Mouse (Mus musculus) fibroblast of lung, adult 2 months (primary cell): ENCODE data around the gene Dbi.

Experiments
- DNase-seq: peaks from one replicate; pipeline ENCODE4 v3.0.0-alpha.2; 2011; ENCODE audit warnings: low read depth

Gene Dbi

GRCm38 (mm10) chr1:120120969-120121811, at the start of gene Dbi, which contains the start of gene 3110009E18Rik:
Gene Dbi (minus strand): TSS chr1:120121078.
Gene 3110009E18Rik (plus strand): TSS chr1:120121187.
- DNase-seq, result peak; percentile 96

GRCm38 (mm10) chr1:120170307-120170706, 49.4 kb upstream of the Dbi start:
- no peak for DNase-seq

- no peak for DNase-seq
Measured at GRCm38 (mm10) chr1:120168674-120169073, 47.8 kb upstream of the Dbi start.

DNA sequence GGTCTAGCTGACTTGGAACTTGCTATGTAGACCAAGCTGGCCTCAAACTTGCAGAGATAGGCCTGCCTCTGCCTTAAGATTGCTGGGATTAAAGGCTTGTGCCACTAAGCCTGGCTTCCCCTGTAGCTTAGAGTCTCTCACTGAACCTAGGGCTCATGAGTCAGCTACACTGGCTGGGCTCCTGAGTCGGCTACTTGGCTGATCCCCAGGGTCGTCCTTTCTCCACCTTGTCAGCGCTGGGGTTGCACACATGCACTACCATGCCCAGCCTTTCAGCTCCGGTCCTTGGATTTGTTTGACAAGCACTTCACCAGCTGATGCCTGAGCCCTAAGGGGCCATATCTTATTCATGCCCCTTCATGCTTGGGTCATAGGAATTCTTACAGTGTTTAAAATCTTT, 47.1 kb upstream of the Dbi start:
- DNase-seq, result no peak

DNA sequence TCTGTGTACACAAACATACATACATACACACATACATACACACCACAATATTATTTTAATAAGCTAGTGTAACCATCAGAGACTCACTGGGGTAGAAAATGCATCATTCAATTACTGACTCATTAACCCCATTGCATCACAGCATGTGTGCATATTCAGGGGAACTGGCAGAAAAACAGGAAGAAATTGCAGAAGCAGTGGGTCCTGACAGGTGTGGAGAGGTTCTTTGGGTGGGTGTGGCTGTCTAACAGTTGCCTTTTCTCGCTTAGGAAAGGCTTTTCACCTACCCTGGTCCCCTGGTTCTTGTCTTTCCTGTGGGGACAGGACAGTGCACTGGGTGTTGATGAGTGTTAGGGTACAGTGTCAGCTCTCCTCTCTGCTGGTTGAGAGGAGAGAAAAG, 41.7 kb upstream of the Dbi start:
- no peak for DNase-seq

DNA sequence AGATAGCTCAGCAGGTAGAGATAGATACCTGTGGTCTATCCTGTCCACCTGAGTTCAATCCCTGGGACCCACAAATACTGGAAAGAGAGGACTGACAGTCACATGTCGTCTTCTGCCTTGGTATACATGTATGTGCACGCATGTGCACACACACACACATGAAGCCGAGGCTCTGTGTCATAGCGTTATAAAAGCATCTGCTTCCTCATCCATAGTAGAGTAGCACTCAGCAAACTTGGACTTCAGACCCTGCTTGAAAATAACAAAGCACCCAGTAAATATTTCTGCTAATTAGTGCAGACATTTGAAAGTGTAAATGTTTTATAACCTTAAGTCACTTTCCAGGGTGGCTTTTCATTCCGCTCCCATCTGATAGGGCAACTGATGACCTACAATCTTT, 40.6 kb upstream of the Dbi start:
- no peak for DNase-seq

DNA sequence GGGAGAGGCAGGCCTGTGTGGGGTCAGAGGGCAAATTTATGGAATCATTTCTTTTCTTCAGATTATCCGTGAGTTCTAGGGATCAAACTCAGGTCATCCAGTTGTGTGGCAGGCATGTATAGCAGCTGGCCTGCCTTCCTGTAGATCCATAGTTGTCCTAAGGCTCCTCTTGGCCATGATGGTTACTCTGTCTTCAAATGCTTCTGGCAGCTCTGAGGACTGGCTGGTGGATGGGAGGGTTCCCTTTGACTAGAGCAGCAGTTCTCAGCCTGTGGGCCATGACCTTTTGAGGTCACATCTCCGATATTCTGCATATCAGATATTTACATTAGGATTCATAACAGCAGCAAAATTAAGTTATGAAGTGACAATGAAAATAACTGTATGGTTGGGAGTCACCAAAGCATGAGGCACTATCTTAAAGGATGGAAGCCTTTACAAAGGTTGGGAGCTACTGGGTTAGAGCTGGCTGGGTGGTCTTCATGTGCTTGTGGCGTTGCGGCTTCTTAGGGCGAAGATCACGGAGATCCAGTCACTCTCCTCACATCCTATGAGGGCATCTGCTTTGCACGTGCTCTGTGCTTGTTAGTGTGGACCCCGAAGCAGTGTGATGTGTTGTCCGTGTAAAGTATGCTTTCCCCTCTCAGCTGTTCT, 37.7 kb upstream of the Dbi start:
- no peak for DNase-seq

GRCm38 (mm10) chr1:120155325-120155724, 34.4 kb upstream of the Dbi start:
- no peak for DNase-seq

GRCm38 (mm10) chr1:120154232-120154631, 33.4 kb upstream of the Dbi start:
- DNase-seq, result no peak

- peak; percentile 52 for DNase-seq
Measured at GRCm38 (mm10) chr1:120146994-120147393, 26.1 kb upstream of the Dbi start.

DNA sequence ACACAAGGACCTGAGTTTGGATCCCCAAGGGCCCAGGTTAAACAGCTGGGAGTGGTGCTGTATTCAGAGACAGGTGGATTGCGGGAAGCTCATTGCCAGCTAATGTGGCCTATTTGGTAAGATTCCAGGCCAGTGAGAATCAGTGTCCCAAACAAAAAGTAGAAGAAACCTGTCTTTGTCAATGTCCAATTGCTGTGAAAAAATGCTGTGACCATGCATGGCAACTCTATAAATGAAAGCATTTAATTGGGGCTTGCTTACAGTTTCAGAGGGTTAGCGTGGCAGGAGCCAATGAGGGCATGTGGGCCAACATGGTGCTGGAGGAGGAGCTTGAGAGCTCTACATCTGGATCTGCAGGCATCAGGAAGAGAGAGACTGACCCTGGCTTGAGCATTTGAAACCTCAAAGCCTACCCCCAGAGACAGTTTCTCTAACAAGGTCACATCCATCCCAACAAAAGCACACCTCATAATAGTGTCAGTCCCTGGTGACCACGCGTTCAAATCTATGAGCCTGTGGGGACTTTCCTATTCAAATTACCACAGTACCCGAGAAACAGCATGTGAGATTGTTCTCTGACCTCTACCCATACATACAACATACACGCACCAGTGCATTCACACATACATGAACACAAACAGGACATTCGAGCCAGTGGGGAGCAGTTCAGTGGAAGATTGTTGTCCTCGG, 24.8 kb upstream of the Dbi start:
- DNase-seq, result no peak

- DNase-seq, result no peak
Measured at GRCm38 (mm10) chr1:120142551-120142950, 21.7 kb upstream of the Dbi start.

DNA sequence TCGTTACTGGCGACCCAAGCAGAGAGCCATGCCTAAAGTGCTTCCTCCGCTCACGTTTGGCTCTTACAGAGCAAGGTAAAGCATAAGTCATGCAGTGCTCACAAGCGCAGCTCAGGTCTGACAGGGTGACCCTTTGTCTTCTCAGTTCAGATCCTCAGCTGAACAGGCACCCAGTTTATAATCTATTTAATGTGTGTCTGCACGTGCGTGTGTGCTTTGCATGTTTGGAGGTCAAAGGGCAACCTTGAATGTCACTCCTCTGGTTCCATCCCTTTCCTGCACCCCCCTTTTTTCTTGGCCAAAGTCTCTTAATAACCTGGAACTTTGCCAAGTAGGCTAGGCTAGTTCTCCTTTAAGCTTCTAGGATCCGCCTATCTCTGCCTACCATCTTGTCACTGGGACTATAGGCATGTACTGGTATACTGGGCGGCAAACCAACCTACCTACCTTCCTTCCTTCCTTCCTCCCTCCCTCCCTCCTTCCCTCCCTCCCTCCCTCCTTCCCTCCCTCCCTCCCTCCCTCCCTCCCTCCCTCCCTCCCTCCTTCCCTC, 19.3 kb upstream of the Dbi start:
- no peak for DNase-seq

DNA sequence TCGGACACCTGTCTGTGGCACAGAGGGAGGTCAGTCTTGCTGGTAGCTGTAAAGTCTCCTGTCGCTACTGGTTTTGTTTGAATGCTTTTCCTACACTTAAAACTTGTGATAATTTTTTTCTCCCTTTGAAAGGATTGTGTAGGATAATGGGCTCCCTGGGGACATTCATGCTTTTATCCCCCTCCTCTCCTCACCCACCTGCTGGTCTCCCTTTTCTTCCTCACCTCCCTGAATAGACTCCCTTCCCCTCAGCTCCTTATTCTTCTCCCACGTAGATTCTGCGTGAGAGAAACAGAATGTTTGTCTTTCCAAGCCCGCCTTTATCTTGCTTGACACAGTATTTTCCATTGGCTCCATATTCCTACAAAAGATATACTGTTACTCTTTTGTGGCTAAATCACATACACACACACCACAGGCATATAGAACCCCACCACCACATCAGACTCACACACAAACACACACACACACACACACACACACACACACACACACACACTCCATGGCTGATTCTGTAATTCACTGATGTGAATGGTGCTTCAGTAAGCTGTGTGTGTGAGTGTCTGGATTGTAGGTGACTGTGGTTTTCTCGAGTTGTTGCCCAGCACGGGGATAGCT, 18.2 kb upstream of the Dbi start:
- no peak for DNase-seq

GRCm38 (mm10) chr1:120135934-120136786, 15.3 kb upstream of the Dbi start:
- DNase-seq, result peak; percentile 88

- no peak for DNase-seq
Measured at GRCm38 (mm10) chr1:120132376-120132775, 11.5 kb upstream of the Dbi start.

GRCm38 (mm10) chr1:120126318-120126717, 5.4 kb upstream of the Dbi start:
- DNase-seq, result no peak

GRCm38 (mm10) chr1:120125471-120125870, 4.6 kb upstream of the Dbi start:
- DNase-seq, result no peak

- DNase-seq, result no peak
Measured at GRCm38 (mm10) chr1:120124839-120125238, 4.0 kb upstream of the Dbi start.

DNA sequence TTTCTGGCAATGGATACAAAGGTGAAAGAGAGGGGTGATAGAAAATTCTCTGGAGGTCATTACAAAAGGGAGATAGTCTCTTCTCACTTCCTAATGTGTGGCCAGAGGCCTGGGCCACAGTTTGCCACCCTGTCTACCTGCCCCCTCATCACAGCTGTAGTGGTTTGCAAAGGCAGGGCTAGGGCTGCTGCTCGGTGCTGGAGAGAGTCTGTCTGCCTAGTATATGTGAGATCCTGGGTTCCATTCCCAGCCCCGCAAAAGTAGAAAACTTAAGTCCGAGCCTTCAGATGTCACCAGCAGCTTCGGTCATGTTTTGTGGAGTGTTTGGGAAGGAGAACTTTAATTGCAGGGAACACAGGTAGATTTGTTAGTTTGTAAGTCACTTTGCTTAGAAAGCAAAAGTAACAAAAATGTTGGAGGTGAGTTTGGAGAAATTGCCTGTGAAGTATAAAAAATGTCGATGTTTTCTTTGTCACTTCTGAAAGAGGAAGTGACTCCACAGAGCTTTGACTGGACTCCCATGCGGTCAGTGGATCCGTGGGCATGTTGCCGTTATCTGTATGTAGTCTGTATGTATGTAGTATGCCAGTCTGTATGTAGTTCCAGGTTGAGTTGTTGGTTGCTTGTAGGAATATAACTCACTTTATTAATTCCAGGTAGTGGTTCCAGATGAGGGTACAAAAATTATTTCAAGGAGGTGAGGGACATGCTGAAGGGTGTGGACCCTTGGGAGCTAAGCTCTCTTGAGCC, 1.9 kb upstream of the Dbi start:
- DNase-seq, result no peak
